Mouse (Mus musculus) limb, embryonic 12.5 days (tissue): ENCODE data around the gene Ces3b. TPM values are rescaled to one million over a fixed set of nuclear protein-coding genes. Genes with fewer than 3 reads are reported as not detected.
"Not testable (repeated sequence)": the region's sequence is repeated elsewhere in the genome, so short reads cannot be mapped to it uniquely, and the experiment has no call there.

Experiments used
- ATAC-seq: fragments of 200-750 bp; cut with Nextera tagmentation; 2 replicates; pipeline ENCODE4 v1.8.0; 2017; ENCODE audit warnings: low read depth, moderate TSS enrichment; ENCODE audit not compliant: insufficient number of reproducible peaks, insufficient read depth, low FRiP score, low TSS enrichment
- H3K27ac ChIP-seq: fragments of 300-500 bp; sonication (generic); 2 replicates; pipeline ENCODE4 v1.5.1; 2016; ENCODE audit warnings: mild to moderate bottlenecking, moderate library complexity
- H3K27me3 ChIP-seq: fragments of 300-500 bp; sonication (generic); 2 replicates; pipeline ENCODE4 v1.6.1; 2016; ENCODE audit warnings: mild to moderate bottlenecking, moderate library complexity
- H3K36me3 ChIP-seq: fragments of 300-500 bp; sonication (generic); 2 replicates; pipeline ENCODE4 v1.6.1; 2016; ENCODE audit warnings: mild to moderate bottlenecking, moderate library complexity
- H3K4me1 ChIP-seq: fragments of 300-500 bp; sonication (generic); replicated peaks from 2 replicates; pipeline ENCODE4 v1.6.1; 2016
- H3K4me2 ChIP-seq: fragments of 300-500 bp; sonication (generic); 2 replicates; pipeline ENCODE4 v1.6.1; 2016; ENCODE audit warnings: mild to moderate bottlenecking, moderate library complexity
- H3K4me3 ChIP-seq: fragments of 300-500 bp; sonication (generic); replicated peaks from 2 replicates; pipeline ENCODE4 v1.5.1; 2016; ENCODE audit warnings: mild to moderate bottlenecking
- H3K9ac ChIP-seq: fragments of 300-500 bp; sonication (generic); replicated peaks from 2 replicates; pipeline ENCODE4 v1.6.1; 2016; ENCODE audit warnings: mild to moderate bottlenecking, moderate library complexity
- H3K9me3 ChIP-seq: fragments of 300-500 bp; sonication (generic); 2 replicates; pipeline ENCODE4 v1.6.1; 2016; ENCODE audit warnings: mild to moderate bottlenecking, moderate library complexity
- WGBS: fragments of 180-500 bp; shearing (Covaris S2); methylation state at CpG from one replicate; pipeline ENCODE4 v1.1.7; 2016; 5-methylcytosine and 5-hydroxymethylcytosine counted together
- polyA plus RNA-seq: library from polyadenylated mRNA; unstranded; fragments of >200 nt; fragmentation: Nextera tagmentation; extraction: Ambion mirVana; gene quantifications from 2 replicates; pipeline ENCODE4 v1.2.1, GENCODE M21; 2016

The Ces3b gene
- polyA plus RNA-seq, 1 experiment from 2014 or later: not detected

DNA sequence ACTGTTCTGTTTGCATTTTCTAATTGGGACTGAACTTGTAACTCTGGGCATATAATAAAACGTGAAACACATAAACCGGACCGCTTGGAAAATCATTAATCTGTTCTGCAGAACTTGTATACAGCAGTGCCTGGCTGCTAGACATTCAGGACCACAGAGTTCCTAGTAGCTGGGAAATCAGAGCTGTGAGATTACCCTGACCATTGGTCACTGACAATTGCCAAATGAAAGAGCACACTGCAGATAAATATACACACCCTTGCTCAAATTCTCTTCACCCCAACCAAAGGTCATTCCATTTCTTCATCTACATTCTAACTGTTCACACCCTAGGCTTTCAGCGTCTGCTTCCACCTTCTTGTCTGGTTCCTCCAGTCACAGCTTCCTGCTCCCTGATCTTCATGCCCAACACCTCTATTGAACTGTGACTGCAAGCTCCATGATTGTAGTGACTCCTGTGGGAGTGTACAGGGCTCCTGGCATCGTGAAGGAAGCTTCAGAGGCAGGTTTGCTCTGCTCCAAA lies 2.7 kb upstream of the Ces3b start:
- H3K9ac ChIP-seq: no peak overlapping the region
- no peaks in the 10 kb centered on the region for H3K36me3 ChIP-seq
- no peak overlapping the region for H3K4me2 ChIP-seq
- no peaks in the 10 kb centered on the region for H3K27me3 ChIP-seq
- no peak for ATAC-seq
- no peaks in the 10 kb centered on the region for H3K9me3 ChIP-seq
- WGBS: 61% methylated on average over 5 of the region's 5 CpGs
- no peak overlapping the region for H3K4me3 ChIP-seq
- no peaks in the 10 kb centered on the region for H3K4me1 ChIP-seq
- no peak overlapping the region for H3K27ac ChIP-seq

DNA sequence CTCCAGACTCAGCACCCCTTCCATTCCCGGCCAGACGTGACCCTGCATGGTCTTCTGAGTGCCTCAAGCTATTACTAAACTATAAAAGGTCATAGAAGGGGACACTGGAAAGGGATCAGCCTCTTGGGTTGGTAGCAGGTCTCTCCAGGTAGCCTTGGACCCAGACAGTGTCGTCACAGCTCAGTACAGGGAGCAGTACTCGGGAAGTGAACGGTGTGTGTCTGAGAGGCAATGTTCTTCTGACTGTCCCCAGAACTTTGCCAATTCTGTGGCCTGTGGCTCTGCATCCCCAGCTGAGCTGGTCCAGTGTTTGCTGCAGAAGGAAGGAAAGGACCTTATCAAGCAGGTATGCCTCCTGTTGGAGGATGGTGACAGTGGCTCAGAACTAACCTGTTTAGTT lies 4.6 kb downstream of the Ces3b start:
- H3K4me3 ChIP-seq, H3K9ac ChIP-seq, H3K27ac ChIP-seq, H3K36me3 ChIP-seq, H3K4me1 ChIP-seq, H3K4me2 ChIP-seq, H3K9me3 ChIP-seq, H3K27me3 ChIP-seq, ATAC-seq: not testable (repeated sequence)
- 81% methylated on average over 5 of the region's 5 CpGs for WGBS

DNA sequence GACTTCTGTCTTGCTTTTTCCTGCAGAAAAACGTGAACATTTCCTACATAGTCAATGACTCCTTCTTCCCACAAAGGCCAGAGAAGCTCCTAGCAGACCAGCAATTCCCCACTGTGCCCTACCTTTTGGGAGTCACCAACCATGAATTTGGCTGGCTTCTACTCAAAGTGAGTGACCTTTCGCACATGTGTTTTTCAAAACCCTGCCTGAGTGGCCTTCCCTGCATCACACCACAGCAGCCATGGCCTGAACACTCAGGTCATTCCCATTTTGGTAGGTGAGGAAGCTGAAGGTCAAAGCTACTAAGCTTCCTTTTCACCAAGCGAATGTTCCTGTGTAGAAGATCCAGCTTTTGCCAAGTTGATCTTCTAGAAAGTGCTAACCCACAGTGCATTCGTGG lies 5.0 kb downstream of the Ces3b start:
- no peak overlapping the region for H3K4me2 ChIP-seq
- H3K36me3 ChIP-seq: no peaks in the 10 kb centered on the region
- no peaks in the 10 kb centered on the region for H3K9me3 ChIP-seq
- H3K9ac ChIP-seq: no peak overlapping the region
- H3K4me3 ChIP-seq: no peak overlapping the region
- 66% methylated on average over 4 of the region's 4 CpGs for WGBS
- H3K27me3 ChIP-seq: no peaks in the 10 kb centered on the region
- no peak overlapping the region for H3K27ac ChIP-seq
- no peaks in the 10 kb centered on the region for H3K4me1 ChIP-seq
- ATAC-seq: no peak

DNA sequence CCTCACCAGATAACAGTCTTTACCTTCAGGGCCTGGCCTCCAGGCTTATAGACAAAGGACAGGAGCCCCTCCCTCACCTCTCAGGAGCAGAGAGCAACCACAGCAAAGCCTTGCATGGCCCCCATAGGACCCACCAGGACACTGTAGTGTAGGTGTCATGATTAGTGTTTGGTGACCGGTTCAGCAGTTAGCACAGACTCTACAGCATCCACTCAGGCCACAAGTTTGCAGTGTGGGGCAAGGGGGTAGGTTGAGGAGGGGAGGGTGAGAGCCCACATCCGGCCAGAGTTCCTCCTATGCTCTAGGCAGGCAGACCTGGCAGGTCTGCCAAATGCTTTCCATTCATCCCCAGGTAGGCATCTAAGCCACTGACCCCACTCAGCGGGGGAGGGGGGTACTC lies 10.4 kb downstream of the Ces3b start:
- 85% methylated on average over 3 of the region's 3 CpGs for WGBS
- no peak for ATAC-seq

DNA sequence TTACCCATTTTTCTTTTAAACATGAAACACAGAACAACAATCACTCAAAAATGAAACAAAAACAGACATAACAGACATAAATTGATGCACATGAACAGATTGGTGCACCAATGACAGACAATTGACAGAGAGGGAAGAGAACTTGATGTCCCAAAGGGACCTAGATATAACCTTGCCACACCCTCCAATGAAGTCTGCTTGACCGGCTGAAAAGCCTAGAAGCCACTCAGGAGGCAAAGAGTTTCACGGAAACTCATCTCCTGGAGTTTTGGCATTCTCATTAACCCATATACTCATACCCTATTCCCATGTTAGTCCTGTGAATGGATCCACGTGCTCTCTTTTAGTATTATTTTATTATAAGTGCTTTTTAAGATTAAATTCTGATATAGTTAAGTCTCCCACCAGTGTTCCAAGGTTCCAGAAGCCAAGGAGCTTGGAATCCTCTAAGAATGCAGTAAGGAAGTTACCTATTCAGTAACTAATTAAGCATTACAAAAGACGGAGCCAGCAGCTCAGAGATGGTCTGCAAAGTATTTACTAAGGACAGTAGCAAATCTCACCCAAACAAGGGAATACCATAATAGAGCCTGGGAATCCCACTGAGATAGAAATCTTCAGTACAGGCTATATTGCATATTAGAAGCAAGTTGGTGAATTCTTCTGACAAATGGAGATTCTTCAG lies 18.7 kb downstream of the Ces3b start:
- 83% methylated on average over 4 of the region's 4 CpGs for WGBS
- not testable (repeated sequence) for H3K4me2 ChIP-seq, H3K27me3 ChIP-seq, H3K27ac ChIP-seq, H3K36me3 ChIP-seq, H3K9me3 ChIP-seq, H3K4me1 ChIP-seq, ATAC-seq, H3K4me3 ChIP-seq, H3K9ac ChIP-seq

More for the DNA sequence above, 10.4 kb downstream of the Ces3b start:
- no peaks in the 10 kb centered on the region for H3K27me3 ChIP-seq
- no peaks in the 10 kb centered on the region for H3K36me3 ChIP-seq
- no peaks in the 10 kb centered on the region for H3K4me1 ChIP-seq
- no peak overlapping the region for H3K27ac ChIP-seq
- H3K4me2 ChIP-seq: no peak overlapping the region
- no peaks in the 10 kb centered on the region for H3K9me3 ChIP-seq
- H3K4me3 ChIP-seq: no peak overlapping the region
- H3K9ac ChIP-seq: no peak overlapping the region

DNA sequence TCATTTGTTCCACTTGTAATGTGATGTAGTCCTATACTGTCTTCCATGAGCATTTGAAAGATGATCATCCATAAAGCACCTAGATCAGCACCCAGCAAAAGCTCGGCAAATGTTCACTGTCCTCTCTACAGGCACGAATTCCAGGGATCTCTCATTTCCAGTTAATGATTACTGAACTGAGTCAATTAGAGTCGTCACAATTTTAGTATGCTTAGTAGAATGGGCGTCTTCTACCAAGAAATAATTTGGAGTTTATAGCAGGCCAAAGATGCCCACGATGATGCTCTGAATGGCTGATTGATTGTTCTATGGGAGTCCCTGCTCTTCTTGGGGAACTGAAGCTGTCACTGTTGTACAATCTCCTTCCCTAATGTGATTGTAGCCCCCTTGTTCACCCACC lies 20.1 kb downstream of the Ces3b start:
- WGBS: 75% methylated on average over 5 of the region's 5 CpGs
- not testable (repeated sequence) for H3K4me3 ChIP-seq, H3K27ac ChIP-seq, ATAC-seq, H3K9me3 ChIP-seq, H3K4me1 ChIP-seq, H3K9ac ChIP-seq, H3K4me2 ChIP-seq, H3K27me3 ChIP-seq, H3K36me3 ChIP-seq

DNA sequence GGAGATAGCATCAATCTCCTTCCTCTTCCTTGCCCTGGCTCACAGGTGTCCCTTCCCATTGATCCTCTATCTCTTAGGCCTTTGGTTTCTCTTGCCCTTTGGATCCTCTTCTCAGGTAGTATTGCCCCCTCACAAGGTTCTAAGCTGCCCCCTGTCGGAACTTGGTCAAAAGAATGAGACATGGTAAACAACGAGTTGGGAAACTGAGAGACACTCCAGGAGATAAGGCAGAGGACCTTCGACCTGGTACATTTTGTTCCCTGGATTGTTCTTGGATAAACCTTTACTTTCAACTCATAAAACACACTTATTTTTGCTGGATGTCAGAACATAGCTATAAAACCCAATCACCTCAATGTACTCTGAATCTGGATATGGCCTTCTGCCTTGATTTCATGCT lies 20.7 kb downstream of the Ces3b start:
- no peak overlapping the region for H3K4me3 ChIP-seq
- H3K4me1 ChIP-seq: no peaks in the 10 kb centered on the region

DNA sequence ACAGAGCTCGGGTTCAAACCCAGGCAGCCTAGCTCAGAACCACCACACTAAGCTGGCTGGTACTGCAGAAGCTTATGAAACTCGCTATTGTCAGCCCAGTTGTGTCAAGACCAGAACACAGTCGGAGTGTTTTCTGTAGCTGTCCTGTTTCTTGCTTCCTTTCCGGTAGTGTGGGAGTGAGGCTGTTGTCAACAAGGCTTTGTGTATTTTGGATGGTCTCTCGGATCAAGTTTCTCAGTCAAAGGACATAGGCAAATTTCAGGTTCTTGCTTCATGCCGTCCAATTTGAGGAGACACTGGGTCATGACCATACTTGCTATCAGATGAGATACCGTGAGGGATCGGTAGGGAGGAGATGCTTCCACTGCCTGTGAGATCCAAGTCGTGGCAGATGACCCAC lies 46.3 kb downstream of the Ces3b start:
- Histone ChIP-seq H3K9me3 (no peaks in the 10 kb centered on the region), H3K36me3 (no peaks in the 10 kb centered on the region), H3K27ac (no peak overlapping the region), H3K4me2 (no peak overlapping the region), H3K4me1 (no peaks in the 10 kb centered on the region), H3K27me3 (no peaks in the 10 kb centered on the region), H3K4me3 (no peak overlapping the region), H3K9ac (no peak overlapping the region)
- 88% methylated on average over 9 of the region's 9 CpGs for WGBS
- no peak for ATAC-seq

More for the DNA sequence above, 20.7 kb downstream of the Ces3b start:
- Histone ChIP-seq H3K36me3 (no peaks in the 10 kb centered on the region), H3K9me3 (no peaks in the 10 kb centered on the region), H3K27ac (no peak overlapping the region), H3K27me3 (no peaks in the 10 kb centered on the region), H3K4me2 (no peak overlapping the region), H3K9ac (no peak overlapping the region)
- no peak for ATAC-seq
- WGBS: 84% methylated on average over 3 of the region's 3 CpGs

DNA sequence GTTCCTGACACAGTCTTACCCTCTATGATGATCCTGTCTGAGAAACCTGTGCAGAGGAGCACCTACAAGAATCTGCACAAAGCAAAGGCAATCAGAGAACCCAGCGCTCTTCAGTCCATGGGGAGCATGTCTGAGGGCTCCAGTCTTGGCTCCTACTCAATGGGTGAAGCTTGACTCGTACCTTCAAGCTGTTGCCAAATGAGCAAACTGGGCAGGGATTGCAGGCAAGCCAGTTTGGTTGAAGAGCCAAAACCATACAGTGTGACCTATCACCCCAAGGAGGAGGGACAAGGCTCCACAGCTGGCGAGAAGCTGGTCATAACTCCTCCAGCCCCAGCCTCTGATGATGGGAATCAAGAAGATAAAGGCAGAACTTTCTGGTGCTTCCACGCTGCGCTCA lies 48.0 kb downstream of the Ces3b start, which contains the start of gene Ces4a:
Gene Ces4a (plus strand): TSS at position 292 of the 400 bp plus-strand sequence.
- Histone ChIP-seq H3K9ac (no peak within 1 kb of the TSS), H3K27me3 (no peaks in the 10 kb centered on the region), H3K9me3 (no peaks in the 10 kb centered on the region), H3K4me1 (no peaks in the 10 kb centered on the region), H3K4me2 (no peak within 1 kb of the TSS), H3K36me3 (no peaks in the 10 kb centered on the region), H3K27ac (no peak within 1 kb of the TSS), H3K4me3 (no peak within 1 kb of the TSS)
- no peak for ATAC-seq
- 82% methylated on average over 5 of the region's 5 CpGs for WGBS

DNA sequence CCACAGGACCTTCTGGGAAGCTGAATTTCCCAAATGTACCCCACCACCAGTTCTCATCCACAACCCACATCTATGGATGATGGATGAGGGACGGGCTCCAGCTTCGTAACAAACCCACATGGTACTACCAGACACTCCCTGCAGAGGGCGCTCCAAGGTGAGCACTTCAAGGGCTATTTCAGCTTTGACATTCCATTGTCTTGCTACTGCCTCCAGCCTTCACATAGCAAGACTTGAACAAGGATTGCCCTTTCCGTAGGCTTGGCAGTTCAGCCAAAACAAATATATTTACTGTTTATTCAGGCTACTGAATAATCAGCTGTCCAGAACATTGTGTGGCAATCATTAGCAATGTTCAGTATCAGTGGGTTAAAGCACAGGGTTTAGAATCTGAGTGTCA lies 54.9 kb downstream of the Ces3b start:
- Histone ChIP-seq H3K27ac (no peak overlapping the region), H3K27me3 (peaks cover 16% of the 10 kb centered on the region; the same call in 1 of the 2 replicates), H3K4me1 (no peaks in the 10 kb centered on the region), H3K36me3 (no peaks in the 10 kb centered on the region), H3K4me3 (no peak overlapping the region), H3K9ac (no peak overlapping the region), H3K9me3 (no peaks in the 10 kb centered on the region), H3K4me2 (no peak overlapping the region)
- 27% methylated on average over 4 of the region's 4 CpGs for WGBS
- ATAC-seq: no peak

DNA sequence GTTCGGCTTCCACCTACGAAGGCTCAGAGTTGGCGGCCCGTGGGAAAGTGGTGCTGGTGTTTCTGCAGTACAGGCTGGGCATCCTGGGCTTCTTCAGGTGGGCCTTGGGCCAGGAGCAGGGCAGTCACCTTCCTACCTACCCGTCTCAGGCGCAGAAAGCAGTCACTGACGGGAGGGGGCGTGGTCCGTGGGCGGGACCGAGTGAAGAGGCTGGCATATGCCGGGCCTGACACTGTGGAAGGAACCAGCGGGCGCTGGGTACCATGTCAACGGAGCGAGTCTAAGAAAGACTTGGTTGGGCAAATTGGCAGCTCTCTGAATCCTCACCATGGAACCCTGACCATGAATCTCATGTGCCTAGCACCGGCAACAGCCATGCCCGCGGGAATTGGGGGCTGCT lies 58.8 kb downstream of the Ces3b start:
- peak overlapping the region; percentile 26; the same call in 1 of the 2 replicates for H3K4me2 ChIP-seq
- no peaks in the 10 kb centered on the region for H3K4me1 ChIP-seq
- H3K36me3 ChIP-seq: no peaks in the 10 kb centered on the region
- WGBS: 31% methylated on average over 19 of the region's 19 CpGs
- H3K27me3 ChIP-seq: peaks cover 16% of the 10 kb centered on the region; the same call in 1 of the 2 replicates
- no peak for ATAC-seq
- peak overlapping the region; percentile 9; the same call in 1 of the 2 replicates for H3K4me3 ChIP-seq
- no peaks in the 10 kb centered on the region for H3K9me3 ChIP-seq
- no peak overlapping the region for H3K27ac ChIP-seq
- H3K9ac ChIP-seq: no peak overlapping the region
